Mouse (Mus musculus) embryonic facial prominence, embryonic 10.5 days (tissue): ENCODE results near the gene Cuta. TPM values are rescaled to one million over a fixed set of nuclear protein-coding genes. Genes with fewer than 3 reads are reported as not detected.
"Not testable (repeated sequence)": the region's sequence is repeated elsewhere in the genome, so short reads cannot be mapped to it uniquely, and the experiment has no call there.

Source experiments
- DNase-seq: peaks from one replicate; pipeline ENCODE4 v3.0.0-alpha.2; 2017; ENCODE audit warnings: low spot score
- H3K27ac ChIP-seq: fragments of 300-500 bp; sonication (generic); replicated peaks from 2 replicates; pipeline ENCODE4 v1.5.1; 2016; ENCODE audit warnings: mild to moderate bottlenecking
- H3K27me3 ChIP-seq: fragments of 300-500 bp; sonication (generic); replicated peaks from 2 replicates; pipeline ENCODE4 v1.6.1; 2016; ENCODE audit warnings: low read depth, mild to moderate bottlenecking; ENCODE audit not compliant: poor library complexity, severe bottlenecking
- H3K36me3 ChIP-seq: fragments of 300-500 bp; sonication (generic); replicated peaks from 2 replicates; pipeline ENCODE4 v1.6.1; 2016; ENCODE audit warnings: mild to moderate bottlenecking, moderate library complexity
- H3K4me1 ChIP-seq: fragments of 300-500 bp; sonication (generic); 2 replicates; pipeline ENCODE4 v1.6.1; 2016
- H3K4me3 ChIP-seq: fragments of 300-500 bp; sonication (generic); 2 replicates; pipeline ENCODE4 v1.5.1; 2016; ENCODE audit warnings: mild to moderate bottlenecking, moderate library complexity
- H3K9me3 ChIP-seq: fragments of 300-500 bp; sonication (generic); 2 replicates; pipeline ENCODE4 v1.6.1; 2016; ENCODE audit warnings: mild to moderate bottlenecking
- WGBS: fragments of 180-500 bp; shearing (Covaris S2); methylation state at CpG from one replicate; pipeline ENCODE4 v1.1.7; 2016; 5-methylcytosine and 5-hydroxymethylcytosine counted together
- polyA plus RNA-seq: library from polyadenylated mRNA; unstranded; fragments of >200 nt; fragmentation: Nextera tagmentation; extraction: Ambion mirVana; gene quantifications from 2 replicates; pipeline ENCODE4 v1.2.1, GENCODE M21; 2016

Cuta gene
- polyA plus RNA-seq, 1 experiment from 2014 or later, result 182 TPM

- H3K36me3 ChIP-seq, result peaks cover 96% of the 10 kb centered on the region
Observed at GRCm38 (mm10) chr17:26925414-26925813, 14.0 kb downstream of the Cuta start.

DNA sequence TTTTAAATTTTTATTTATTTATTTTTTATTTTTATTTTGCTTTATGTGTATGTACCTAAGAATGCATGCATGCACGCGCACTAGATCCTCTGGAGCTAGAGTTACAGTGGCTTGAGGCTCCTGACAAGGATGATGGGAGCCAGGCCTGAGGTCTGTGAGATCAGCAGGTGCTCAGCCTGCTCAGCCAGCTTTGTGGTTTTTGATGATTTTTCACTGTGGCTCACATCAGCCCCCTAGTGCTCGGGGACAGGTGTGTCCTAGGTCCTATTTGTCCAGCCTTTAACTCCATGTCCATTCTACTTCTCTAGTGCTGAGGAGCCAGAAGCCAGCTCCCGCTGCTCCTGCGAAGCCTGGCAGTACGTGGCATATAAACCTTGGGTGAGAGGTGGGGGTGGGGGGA, 17.0 kb downstream of the Cuta start:
- 94% methylated on average over 6 of the region's 6 CpGs for WGBS
- H3K4me3 ChIP-seq, H3K27me3 ChIP-seq, DNase-seq, H3K9me3 ChIP-seq, H3K27ac ChIP-seq: not testable (repeated sequence)
- Histone ChIP-seq H3K4me1 (peaks cover 12% of the 10 kb centered on the region), H3K36me3 (peaks cover 76% of the 10 kb centered on the region)

More at GRCm38 (mm10) chr17:26925414-26925813, 14.0 kb downstream of the Cuta start:
- not testable (repeated sequence) for H3K4me3 ChIP-seq, H3K4me1 ChIP-seq, H3K27ac ChIP-seq, H3K9me3 ChIP-seq, DNase-seq, H3K27me3 ChIP-seq
- WGBS, result 96% methylated on average over 9 of the region's 9 CpGs

DNA sequence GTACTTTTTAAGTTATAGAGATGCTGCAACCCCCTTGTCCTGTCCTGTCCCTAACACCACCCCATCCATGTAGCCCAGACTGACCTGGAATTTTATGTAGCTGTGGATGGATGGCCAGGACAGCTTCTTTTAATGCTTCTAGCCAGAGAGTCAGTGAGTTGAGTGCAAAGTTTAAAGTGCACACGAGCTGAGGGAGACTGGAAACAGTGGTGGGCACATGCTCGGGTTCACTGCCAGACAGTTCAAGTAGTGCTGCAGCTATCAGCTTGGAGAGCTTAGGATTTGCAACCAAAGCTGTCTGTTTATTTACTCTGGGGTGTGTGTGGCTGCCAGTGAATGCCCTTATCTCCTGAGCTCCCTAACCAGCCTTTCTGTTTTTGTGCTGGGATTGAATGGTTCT, 19.9 kb downstream of the Cuta start:
- H3K9me3 ChIP-seq, H3K27ac ChIP-seq, H3K4me3 ChIP-seq, DNase-seq, H3K27me3 ChIP-seq: not testable (repeated sequence)
- peaks cover 12% of the 10 kb centered on the region for H3K4me1 ChIP-seq
- peaks cover 49% of the 10 kb centered on the region for H3K36me3 ChIP-seq
- 77% methylated on average over 2 of the region's 2 CpGs for WGBS

DNA sequence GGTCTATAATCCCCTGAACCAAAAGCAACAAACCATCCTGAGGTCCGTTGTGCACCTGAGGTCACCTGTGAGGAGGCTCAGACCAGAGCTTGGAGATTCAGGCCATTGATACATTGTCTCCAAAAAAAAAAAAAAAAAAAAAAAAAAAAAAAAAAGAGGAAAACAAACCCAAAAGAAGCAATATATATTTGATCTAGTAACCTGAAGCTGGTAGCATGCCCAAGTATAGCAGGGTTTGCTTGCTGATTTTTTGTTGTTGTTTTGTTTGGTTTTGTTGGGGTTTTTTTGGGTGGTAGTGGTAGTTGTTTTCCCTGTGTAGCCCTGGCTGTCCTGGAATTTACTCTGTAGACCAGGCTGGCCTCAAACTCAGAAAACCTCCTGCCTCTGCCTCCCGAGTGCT, 21.0 kb downstream of the Cuta start:
- H3K9me3 ChIP-seq, result no peaks in the 10 kb centered on the region
- H3K27ac ChIP-seq, result no peak overlapping the region
- 72% methylated on average over 2 of the region's 2 CpGs for WGBS
- H3K36me3 ChIP-seq, result peaks cover 37% of the 10 kb centered on the region
- peaks cover 12% of the 10 kb centered on the region for H3K4me1 ChIP-seq
- no peak for DNase-seq
- H3K27me3 ChIP-seq, result no peaks in the 10 kb centered on the region
- peak overlapping the region; percentile 87 for H3K4me3 ChIP-seq

DNA sequence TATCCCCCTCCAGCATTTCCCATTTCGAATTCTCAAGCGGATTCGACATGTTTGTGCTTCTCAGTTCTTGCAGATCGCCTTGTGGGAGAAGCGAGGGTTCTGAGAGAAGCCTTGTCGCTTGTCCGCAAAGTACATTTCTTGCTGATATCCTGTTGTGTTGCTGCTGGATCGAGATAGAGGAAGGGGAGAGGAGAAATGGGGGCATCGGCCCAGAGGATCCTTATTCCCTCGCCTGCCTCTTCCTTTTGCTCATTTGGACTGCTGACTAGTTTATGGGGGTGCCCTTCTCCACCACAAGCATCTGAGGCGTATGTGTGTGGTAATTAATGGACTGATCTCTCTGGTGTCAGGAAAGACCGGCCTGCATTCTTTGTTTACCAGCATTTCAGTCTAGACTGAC, 21.8 kb downstream of the Cuta start:
- not testable (repeated sequence) for DNase-seq

DNA sequence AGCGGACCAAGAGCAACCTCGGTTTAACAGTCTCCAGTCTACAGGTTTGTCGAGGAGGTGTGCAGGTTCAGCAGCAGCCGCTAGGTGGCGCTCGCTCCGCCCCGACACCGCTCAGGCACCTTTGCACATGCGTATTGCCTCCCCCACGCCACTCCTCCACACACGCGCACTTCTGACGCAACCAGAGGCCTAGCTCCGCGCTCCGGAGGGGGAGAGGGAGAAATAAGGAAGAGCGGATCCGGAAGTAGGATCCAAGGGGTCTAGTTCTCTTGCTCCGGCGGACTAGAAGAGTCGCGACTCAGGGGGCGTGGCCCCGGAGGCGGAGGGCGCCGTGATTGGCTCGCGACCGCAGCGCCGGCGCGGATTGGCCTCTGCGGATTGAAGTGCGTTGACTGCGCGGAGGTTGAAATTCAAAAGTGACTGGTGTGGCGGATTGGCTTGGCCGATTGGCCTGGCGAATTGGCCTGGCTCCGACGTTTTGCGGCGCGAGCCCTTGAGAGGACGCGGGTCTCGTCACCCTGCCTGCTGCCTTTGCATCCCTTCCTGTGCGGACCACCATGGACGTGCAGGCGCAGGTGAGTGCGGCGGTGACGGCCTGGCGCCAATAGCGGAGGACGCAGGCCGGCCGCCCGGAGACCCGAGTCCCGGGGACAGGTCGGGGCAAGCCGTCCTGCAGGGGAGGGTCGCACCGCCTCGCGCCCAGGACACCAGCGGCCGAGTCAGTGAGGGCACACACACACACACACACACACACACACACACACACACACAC, 22.5 kb downstream of the Cuta start, which contains the start of gene Kifc5b:
Kifc5b (plus strand) TSS at position 381 of the 772 bp plus-strand sequence.
- H3K27me3 ChIP-seq, result no peaks in the 10 kb centered on the region
- peaks cover 26% of the 10 kb centered on the region for H3K36me3 ChIP-seq
- peak; percentile 100 for DNase-seq
- WGBS, result under 1% methylated on average over 72 of the region's 72 CpGs
- H3K9me3 ChIP-seq, result no peaks in the 10 kb centered on the region
- H3K27ac ChIP-seq, result peak within 1 kb of the TSS; percentile 93
- peak within 1 kb of the TSS; percentile 87 for H3K4me3 ChIP-seq
- H3K4me1 ChIP-seq, result peaks cover 12% of the 10 kb centered on the region

More for the DNA sequence above, 21.8 kb downstream of the Cuta start:
- peak overlapping the region; percentile 87 for H3K4me3 ChIP-seq
- H3K27ac ChIP-seq, result peak overlapping the region; percentile 93
- not testable (repeated sequence) for H3K27me3 ChIP-seq, H3K9me3 ChIP-seq
- H3K36me3 ChIP-seq, result peaks cover 30% of the 10 kb centered on the region
- WGBS, result 1% methylated on average over 12 of the region's 12 CpGs
- H3K4me1 ChIP-seq, result peaks cover 12% of the 10 kb centered on the region

DNA sequence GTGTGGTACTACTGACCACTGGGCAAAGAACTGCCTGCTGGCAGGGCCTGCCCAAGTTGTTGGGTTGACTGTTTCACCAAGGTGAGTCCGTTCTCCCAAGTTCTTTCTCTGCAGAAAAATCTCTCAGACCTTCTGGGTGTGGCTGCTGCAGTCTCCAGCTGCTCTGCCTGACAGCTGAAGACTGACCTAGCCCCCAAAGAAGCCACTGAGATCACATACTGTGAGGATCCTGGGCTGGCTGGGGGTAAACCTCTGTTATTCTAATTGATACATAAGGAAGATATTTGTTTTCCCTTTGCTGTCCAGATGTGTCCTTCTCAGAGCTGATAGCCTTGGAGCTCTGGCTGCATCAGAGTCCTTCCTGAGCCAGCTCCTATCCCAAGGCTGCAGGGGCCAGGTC, 24.1 kb downstream of the Cuta start:
- 48% methylated on average over 1 of the region's 1 CpGs for whole genome bisulfite sequencing
- H3K36me3 ChIP-seq, result peaks cover 9% of the 10 kb centered on the region
- no peak overlapping the region for H3K4me3 ChIP-seq
- H3K4me1 ChIP-seq, result peaks cover 12% of the 10 kb centered on the region
- no peak overlapping the region for H3K27ac ChIP-seq
- no peak for DNase-seq
- H3K9me3 ChIP-seq, result no peaks in the 10 kb centered on the region
- no peaks in the 10 kb centered on the region for H3K27me3 ChIP-seq

DNA sequence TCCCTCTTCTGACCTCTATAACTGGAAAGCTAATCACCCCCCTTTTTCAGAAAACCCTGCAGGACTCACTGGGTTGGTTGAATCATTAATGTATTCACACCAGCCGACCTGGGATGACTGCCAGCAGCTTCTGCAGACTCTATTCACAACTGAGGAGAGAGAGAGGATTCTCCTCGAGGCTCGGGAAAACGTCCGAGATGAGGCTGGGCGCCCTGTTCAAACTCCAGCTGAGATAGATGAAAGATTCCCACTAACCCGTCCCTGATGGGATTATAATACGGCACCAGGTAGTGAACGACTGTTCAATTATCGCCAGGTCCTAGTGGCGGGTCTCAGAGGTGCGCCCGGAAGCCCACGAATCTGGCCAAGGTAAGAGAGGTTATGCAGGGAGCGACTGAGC, 31.9 kb downstream of the Cuta start:
- WGBS, result 94% methylated on average over 15 of the region's 15 CpGs
- not testable (repeated sequence) for DNase-seq, H3K27me3 ChIP-seq, H3K36me3 ChIP-seq, H3K27ac ChIP-seq, H3K9me3 ChIP-seq, H3K4me1 ChIP-seq, H3K4me3 ChIP-seq

- Histone ChIP-seq H3K9me3 (peaks cover 9% of the 10 kb centered on the region), H3K4me3 (no peak overlapping the region), H3K36me3 (no peaks in the 10 kb centered on the region), H3K27me3 (0 out of 2 replicates have a peak, but pooled peaks cover 6% of the 10 kb centered on the region), H3K4me1 (no peaks in the 10 kb centered on the region), H3K27ac (no peak overlapping the region)
- no peak for DNase-seq
- 60% methylated on average over 5 of the region's 5 CpGs for WGBS
Observed at GRCm38 (mm10) chr17:26904320-26904719, 35.0 kb downstream of the Cuta start.

- WGBS, result 87% methylated on average over 6 of the region's 6 CpGs
- Histone ChIP-seq H3K27me3 (0 out of 2 replicates have a peak, but pooled peaks cover 6% of the 10 kb centered on the region), H3K9me3 (no peaks in the 10 kb centered on the region), H3K27ac (no peak overlapping the region), H3K36me3 (no peaks in the 10 kb centered on the region), H3K4me3 (no peak overlapping the region), H3K4me1 (no peaks in the 10 kb centered on the region; the same call in 1 of the 2 replicates)
- no peak for DNase-seq
Observed at GRCm38 (mm10) chr17:26900916-26901315, 38.5 kb downstream of the Cuta start.

- WGBS, result 15% methylated on average over 10 of the region's 10 CpGs
- peak; percentile 80 for DNase-seq
- Histone ChIP-seq H3K4me1 (peaks cover 27% of the 10 kb centered on the region), H3K4me3 (no peak overlapping the region), H3K27ac (no peak overlapping the region), H3K27me3 (peaks cover 16% of the 10 kb centered on the region; the same call in 1 of the 2 replicates), H3K9me3 (no peaks in the 10 kb centered on the region), H3K36me3 (no peaks in the 10 kb centered on the region)
Observed at GRCm38 (mm10) chr17:26895578-26895977, 43.8 kb downstream of the Cuta start.

GRCm38 (mm10) chr17:26894342-26894741, 45.0 kb downstream of the Cuta start:
- Histone ChIP-seq H3K4me3 (no peak overlapping the region), H3K9me3 (no peaks in the 10 kb centered on the region), H3K36me3 (no peaks in the 10 kb centered on the region), H3K4me1 (peaks cover 27% of the 10 kb centered on the region), H3K27ac (no peak overlapping the region), H3K27me3 (peaks cover 11% of the 10 kb centered on the region; the same call in 1 of the 2 replicates)
- WGBS, result 86% methylated on average over 6 of the region's 6 CpGs
- DNase-seq, result no peak

DNA sequence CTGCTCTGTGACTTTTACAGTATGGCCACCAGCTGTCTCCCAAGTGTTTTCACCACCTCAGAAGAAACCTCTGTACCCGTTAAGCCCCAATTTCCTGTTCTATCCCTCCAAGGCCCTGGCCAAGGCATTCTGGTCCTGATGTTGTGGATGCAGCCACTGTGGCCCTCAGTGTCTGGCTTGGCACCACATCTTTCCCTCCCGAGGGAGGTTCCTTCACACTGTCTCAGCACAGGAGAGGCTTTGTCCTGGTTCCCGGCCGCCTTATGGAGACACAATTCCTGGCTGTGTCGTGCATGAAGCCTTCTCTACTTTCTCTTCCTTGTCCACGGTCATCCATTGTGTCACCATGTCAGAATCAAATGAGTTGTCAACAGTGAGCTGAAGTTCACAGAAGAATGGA, 45.9 kb downstream of the Cuta start:
- no peak for DNase-seq
- H3K4me3 ChIP-seq, result no peak overlapping the region
- H3K9me3 ChIP-seq, result no peaks in the 10 kb centered on the region
- no peak overlapping the region for H3K27ac ChIP-seq
- no peaks in the 10 kb centered on the region for H3K36me3 ChIP-seq
- peaks cover 27% of the 10 kb centered on the region for H3K4me1 ChIP-seq
- WGBS, result 54% methylated on average over 6 of the region's 6 CpGs
- H3K27me3 ChIP-seq, result peaks cover 11% of the 10 kb centered on the region
